Mouse (Mus musculus) spleen, adult 2 months (tissue): ENCODE data around the gene Chd4.

Experiments used
- CTCF ChIP-seq: fragments of 200-500 bp; IDR thresholded peaks from 2 replicates; pipeline ENCODE4 v1.5.1; 2011; ENCODE audit warnings: mild to moderate bottlenecking, inconsistent platforms; ENCODE audit not compliant: insufficient read depth, insufficient read length, insufficient replicate concordance; ENCODE audit errors: extremely low read depth
- POLR2A ChIP-seq: fragments of 200-500 bp; IDR thresholded peaks from 2 replicates; pipeline ENCODE4 v1.6.1; 2011; ENCODE audit warnings: low read depth, low read length, inconsistent platforms

DNA sequence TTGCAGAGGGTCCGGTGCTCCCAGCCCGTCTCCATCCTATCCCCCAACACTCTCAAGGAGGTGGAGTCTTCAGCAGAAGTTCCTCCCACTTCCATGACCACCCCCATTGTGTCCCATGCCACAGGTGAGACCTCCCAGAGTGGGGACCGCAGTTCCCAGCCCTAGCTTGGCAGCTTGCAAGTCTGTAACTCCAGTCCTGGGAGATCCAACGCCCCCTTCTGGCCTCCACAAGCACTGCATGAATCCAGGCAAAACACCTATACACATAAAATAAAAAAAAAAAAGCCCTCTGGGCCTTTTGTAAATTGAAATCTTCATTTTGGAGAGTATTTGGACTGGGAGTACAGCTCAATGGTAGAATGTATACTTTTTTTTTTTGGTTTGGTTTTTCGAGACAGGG, 44.5 kb upstream of the Chd4 start:
- peak; percentile 10; the same call in 1 of the 2 replicates for TF ChIP-seq CTCF
- TF ChIP-seq POLR2A: no peak
